Mouse (Mus musculus): ENCODE measurements at regions not wholly inside any gene's neighbourhood (a gene's known extent, or its start where the extent isn't known, plus 50 kb on each side); places are given as distances from the start of the nearest gene placed in this dataset.

DNA sequence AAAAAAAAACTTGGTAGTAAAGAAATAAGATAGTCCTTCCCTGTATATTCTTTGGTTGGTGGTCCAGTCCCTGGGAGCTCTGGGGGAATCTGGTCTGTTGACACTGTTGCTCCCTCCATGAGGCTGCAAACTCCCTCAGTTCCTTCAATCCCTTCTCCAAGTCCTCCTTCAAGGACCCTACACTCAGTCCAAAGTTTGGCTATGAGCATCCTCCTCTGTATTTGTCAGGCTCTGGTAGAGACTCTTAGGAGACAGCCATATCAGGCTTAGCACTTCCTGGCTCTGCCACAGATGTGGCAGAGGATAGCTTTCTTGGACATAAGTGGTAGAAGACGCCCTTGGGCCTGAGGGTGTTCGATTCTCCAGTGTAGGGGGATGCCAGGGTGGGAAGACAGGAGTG lies 1016.2 kb downstream of the Pcdh7 start:
- TF ChIP-seq USF2 (IDR thresholded peaks at IDR 0.05; ENCODE audit: borderline replicate concordance in 1 of 2, insufficient read depth in 1 of 2, low read depth in 1 of 2, low read length in 2 of 2) (no peak), ZNF384 (IDR thresholded peaks at IDR 0.05; ENCODE audit: low read depth, low read length) (no peak), CTCF (IDR thresholded peaks at IDR 0.05 in 2 of 3, conservative IDR thresholded peaks at IDR 0.05 in 1 of 3; ENCODE audit: control insufficient read depth in 1 of 3, insufficient read depth in 1 of 3, low read depth in 2 of 3, low read length in 3 of 3, poor library complexity in 1 of 3, severe bottlenecking in 1 of 3) (no peak), JUND (IDR thresholded peaks at IDR 0.05; ENCODE audit: low read depth, low read length) (no peak), POLR2AphosphoS2 (IDR thresholded peaks at IDR 0.05; ENCODE audit: low read length) (no peak), SMC3 (IDR thresholded peaks at IDR 0.05; ENCODE audit: low read depth, low read length) (no peak), USF1 (IDR thresholded peaks at IDR 0.05; ENCODE audit: low read depth, low read length) (no peak), ELF1 (IDR thresholded peaks at IDR 0.05; ENCODE audit: low read depth, low read length) (no peak), MAX (IDR thresholded peaks at IDR 0.05; ENCODE audit: low read length) (no peak), RAD21 (IDR thresholded peaks at IDR 0.05; ENCODE audit: low read depth, low read length) (no peak), POLR2A (IDR thresholded peaks at IDR 0.05; ENCODE audit: control insufficient read depth in 1 of 2, insufficient read depth in 1 of 2, low read depth in 1 of 2, low read length in 2 of 2, poor library complexity in 1 of 2) (no peak), MYC (IDR thresholded peaks at IDR 0.05; ENCODE audit: low read depth, low read length) (no peak), BHLHE40 (IDR thresholded peaks at IDR 0.05; ENCODE audit: borderline replicate concordance, low read depth, low read length) (no peak)
